Mouse (Mus musculus) cerebellum, adult 2 months (tissue): ENCODE data around the gene Gm28051. TPM values are rescaled to one million over a fixed set of nuclear protein-coding genes. Genes with fewer than 3 reads are reported as not detected.

ENCODE experiments used
- DNase-seq, 2 experiments: peaks; one replicate each; pipeline ENCODE4 v3.0.0; 2021
- H3K27ac ChIP-seq: fragments of 200-500 bp; 2 replicates; pipeline ENCODE4 v1.5.1; 2012; ENCODE audit warnings: low read length, control low read depth, inconsistent platforms; ENCODE audit not compliant: insufficient read depth
- H3K27me3 ChIP-seq: fragments of 200-500 bp; 2 replicates; pipeline ENCODE4 v1.6.1; 2012; ENCODE audit warnings: inconsistent platforms, mild to moderate bottlenecking, low read length, moderate library complexity; ENCODE audit not compliant: control insufficient read depth, insufficient read depth
- H3K4me1 ChIP-seq: fragments of 200-500 bp; 2 replicates; pipeline ENCODE4 v1.6.1; 2011; ENCODE audit warnings: low read length; ENCODE audit not compliant: control insufficient read depth, insufficient read depth
- H3K4me3 ChIP-seq: fragments of 200-500 bp; replicated peaks from 2 replicates; pipeline ENCODE3; 2011; ENCODE audit warnings: mild to moderate bottlenecking, low read depth, low read length, control low read depth; ENCODE audit not compliant: insufficient read depth
- CTCF ChIP-seq: fragments of 200-500 bp; IDR thresholded peaks from 2 replicates; pipeline ENCODE4 v1.5.1; 2011; ENCODE audit warnings: low read depth, mild to moderate bottlenecking, control low read depth, low read length, moderate library complexity, borderline replicate concordance; ENCODE audit not compliant: insufficient read depth
- POLR2A ChIP-seq: fragments of 200-500 bp; IDR thresholded peaks from 2 replicates; pipeline ENCODE4 v1.6.1; 2011; ENCODE audit warnings: low read length, control low read depth, borderline replicate concordance; ENCODE audit not compliant: insufficient read depth
- WGBS: fragments of 180-500 bp; shearing (Covaris S2); methylation state at CpG from one replicate; pipeline ENCODE4 v1.1.7; 2018; 5-methylcytosine and 5-hydroxymethylcytosine counted together
- polyA plus RNA-seq: library from polyadenylated mRNA; depleted of rRNA; stranded (reverse); fragments of >200 nt; gene quantifications from 2 replicates; pipeline ENCODE4 v1.2.3, GENCODE M21; 2012

Gene Gm28051
- polyA plus RNA-seq, 1 experiment: not detected

DNA sequence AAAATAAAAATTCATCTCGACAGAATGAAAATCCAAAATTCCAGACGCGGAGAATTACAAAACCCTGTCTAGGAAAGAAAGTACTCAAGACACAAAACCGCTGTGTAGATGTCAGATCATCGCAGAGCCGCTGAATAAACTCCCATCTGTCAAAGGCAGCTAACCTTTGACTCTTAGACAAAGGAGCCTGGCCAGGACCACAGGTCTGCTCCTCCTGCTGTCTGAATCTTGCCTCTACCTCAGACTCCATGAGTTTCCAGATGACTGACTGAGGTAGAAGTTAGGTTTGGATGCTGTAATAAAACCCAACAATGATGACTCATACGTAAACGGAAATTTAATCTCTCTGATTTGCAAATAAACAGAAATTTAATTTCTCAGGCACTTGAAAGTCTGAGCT is 34.6 kb downstream of the Gm28051 start:
- no peaks in the 10 kb centered on the region for H3K4me1 ChIP-seq
- H3K4me3 ChIP-seq: no peak overlapping the region
- no peak for TF ChIP-seq POLR2A
- no peak for TF ChIP-seq CTCF
- H3K27ac ChIP-seq: no peak overlapping the region
- DNase-seq: no peak
- 75% methylated on average over 8 of the region's 8 CpGs for WGBS
- H3K27me3 ChIP-seq: no peaks in the 10 kb centered on the region

DNA sequence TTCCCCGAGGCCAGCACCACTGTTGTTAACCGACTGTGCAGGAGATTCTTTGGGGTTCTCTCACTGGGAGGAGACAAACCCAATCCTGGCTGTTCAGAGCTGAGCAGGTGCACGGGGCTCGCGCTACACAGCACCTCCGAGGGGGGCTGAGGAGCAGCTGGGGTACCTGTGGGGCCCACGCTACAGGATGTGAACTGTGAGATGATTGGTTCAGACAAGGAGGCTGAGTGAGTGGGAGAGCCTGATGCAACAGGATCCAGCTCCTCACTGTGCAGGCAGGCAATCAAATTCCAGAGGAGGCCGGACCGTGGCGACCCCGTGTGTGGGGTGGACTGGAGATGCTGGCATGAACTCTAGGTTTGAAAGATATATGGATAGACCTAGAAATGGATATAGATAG is 35.1 kb downstream of the Gm28051 start:
- DNase-seq: no peak
- Histone ChIP-seq H3K27ac (no peak overlapping the region), H3K4me1 (no peaks in the 10 kb centered on the region), H3K27me3 (no peaks in the 10 kb centered on the region), H3K4me3 (no peak overlapping the region)
- WGBS: 46% methylated on average over 11 of the region's 11 CpGs
- TF ChIP-seq CTCF (no peak), POLR2A (no peak)

DNA sequence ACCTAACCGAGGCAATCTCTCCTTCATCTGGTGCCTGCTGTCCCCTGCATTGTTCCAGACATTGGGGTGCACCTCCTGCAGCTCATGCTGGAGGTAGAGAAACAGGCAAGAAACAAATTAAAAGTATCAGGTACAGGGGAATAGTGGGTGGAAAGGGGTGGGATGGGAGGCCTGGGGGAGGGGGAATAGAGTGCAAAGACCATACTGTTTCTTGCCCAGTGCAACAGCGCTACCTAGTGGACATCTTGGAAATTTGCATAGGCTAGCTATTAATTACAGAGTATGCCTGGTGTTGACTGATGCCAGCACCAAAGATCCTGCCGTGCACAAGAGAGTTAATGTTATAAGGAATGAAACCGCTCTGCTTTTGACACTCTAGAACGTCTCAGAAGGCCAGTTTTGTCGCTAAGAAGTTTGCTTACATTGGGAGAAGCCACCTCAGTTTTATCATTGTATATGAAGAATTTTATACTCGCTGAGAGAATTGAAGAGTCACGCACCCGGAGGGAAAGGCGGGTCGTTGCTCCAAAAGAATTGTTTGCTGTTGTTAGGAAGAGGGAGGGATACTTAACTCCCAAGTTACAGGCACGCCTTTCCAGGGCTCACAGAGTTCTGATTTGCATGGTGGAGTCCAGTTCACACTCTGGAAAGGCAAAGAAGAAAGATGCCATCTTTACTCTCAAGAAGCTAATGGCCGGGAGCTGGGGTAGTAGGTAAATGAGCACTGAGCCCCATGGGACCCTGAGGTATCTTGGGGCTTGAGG is 37.8 kb downstream of the Gm28051 start:
- Histone ChIP-seq H3K27me3 (no peaks in the 10 kb centered on the region), H3K4me3 (no peak overlapping the region), H3K27ac (no peak overlapping the region), H3K4me1 (no peaks in the 10 kb centered on the region)
- WGBS: 23% methylated on average over 13 of the region's 13 CpGs
- TF ChIP-seq POLR2A (no peak), CTCF (peak; percentile 79)
- peak; percentile 57 to 63 for DNase-seq

DNA sequence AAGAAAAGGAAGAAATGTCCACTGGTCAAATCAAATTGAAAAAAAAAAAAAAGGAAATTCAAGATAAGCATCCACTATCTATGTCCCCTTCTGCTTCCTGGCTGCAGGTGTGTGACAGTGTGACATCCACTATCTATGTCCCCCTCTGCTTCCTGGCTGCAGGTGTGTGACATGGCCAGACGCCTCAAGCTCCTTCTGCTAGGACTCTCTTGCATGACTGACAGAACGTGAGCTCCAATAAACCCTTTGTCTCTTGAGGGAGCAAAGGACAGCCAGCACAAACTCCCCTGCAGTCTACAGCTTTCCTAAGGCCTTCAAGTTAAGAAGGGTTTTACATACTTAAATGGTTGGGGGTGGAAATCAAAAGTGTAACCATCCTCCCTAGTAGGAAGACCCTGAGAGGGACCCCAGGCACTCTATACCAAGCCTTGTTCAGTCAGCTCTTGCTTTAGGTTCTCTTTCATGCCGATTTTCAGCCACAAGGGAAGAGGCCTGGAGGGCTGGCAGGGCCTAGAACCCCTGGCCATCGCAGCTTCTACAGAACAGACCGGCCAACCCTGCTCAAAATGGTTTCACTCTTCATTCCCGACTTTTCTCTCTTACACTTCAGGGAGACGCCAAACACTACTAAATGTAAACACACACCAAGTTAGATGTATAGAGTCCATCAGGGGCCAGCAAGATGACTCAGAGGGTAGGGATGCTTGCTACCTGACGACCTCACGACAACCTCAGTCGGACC is 42.7 kb downstream of the Gm28051 start:
- H3K27ac ChIP-seq: no peak overlapping the region
- TF ChIP-seq POLR2A (no peak), CTCF (no peak)
- whole genome bisulfite sequencing: 92% methylated on average over 10 of the region's 10 CpGs
- H3K27me3 ChIP-seq: no peaks in the 10 kb centered on the region
- no peak overlapping the region for H3K4me3 ChIP-seq
- H3K4me1 ChIP-seq: peaks cover 17% of the 10 kb centered on the region; the same call in 1 of the 2 replicates
- no peak for DNase-seq

DNA sequence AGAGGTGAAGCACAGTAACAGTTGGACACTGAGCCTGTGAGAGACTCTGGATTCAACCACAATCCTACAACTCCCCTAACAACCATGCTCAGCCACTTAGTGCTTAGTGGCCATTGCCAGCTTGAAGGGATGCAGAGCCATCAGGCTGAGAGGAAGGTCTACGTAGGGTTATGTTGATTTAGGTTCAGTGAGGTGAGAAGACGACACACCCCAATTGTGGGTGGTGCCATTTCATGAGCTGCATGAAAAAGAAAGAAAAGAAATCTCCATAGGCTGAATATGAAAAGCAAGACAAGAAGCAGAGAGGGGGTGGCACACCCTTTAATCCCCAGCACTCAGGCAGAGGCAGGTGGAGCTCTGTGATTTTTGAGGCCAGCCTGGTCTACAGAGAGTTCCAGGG is 43.4 kb downstream of the Gm28051 start:
- H3K27me3 ChIP-seq: no peaks in the 10 kb centered on the region
- H3K4me1 ChIP-seq: peaks cover 17% of the 10 kb centered on the region; the same call in 1 of the 2 replicates
- WGBS: 97% methylated on average over 2 of the region's 2 CpGs
- no peak for DNase-seq
- H3K4me3 ChIP-seq: no peak overlapping the region
- no peak overlapping the region for H3K27ac ChIP-seq
- TF ChIP-seq CTCF (no peak), POLR2A (no peak)

DNA sequence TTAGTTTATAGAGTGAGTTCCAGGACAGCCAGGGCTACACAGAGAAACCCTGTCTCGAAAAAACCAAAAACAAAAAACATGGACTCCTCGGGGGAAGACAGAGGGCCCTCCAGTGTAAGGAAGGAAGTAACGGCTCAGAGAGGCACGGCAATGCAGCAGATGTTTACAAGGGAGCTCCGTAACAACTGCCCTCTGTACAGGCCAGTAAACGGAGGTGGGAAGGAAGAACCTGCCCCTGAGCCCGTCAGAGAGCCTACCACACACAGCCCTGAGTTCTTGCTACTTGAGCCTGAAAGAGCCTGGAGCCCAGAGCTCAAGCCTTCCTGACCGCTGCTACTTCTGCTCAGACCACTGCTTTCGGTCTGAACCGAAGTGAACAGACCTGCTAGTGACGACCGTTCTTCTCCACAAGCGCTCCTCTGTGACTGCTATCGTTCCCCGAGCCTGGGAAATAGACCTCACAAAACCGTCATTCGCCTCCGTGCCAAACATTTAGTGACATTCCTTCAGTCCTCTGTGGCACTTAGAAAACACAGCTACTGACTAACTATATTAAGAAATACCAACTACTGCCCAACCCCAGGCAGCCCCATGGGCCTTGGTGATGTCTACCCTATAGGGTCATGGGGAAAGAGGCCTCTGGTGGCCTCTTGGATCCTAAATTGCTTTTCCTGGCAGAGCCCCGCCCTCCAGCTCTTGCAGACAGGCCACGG is 44.3 kb downstream of the Gm28051 start:
- TF ChIP-seq POLR2A: no peak
- TF ChIP-seq CTCF: no peak
- no peak for DNase-seq

DNA sequence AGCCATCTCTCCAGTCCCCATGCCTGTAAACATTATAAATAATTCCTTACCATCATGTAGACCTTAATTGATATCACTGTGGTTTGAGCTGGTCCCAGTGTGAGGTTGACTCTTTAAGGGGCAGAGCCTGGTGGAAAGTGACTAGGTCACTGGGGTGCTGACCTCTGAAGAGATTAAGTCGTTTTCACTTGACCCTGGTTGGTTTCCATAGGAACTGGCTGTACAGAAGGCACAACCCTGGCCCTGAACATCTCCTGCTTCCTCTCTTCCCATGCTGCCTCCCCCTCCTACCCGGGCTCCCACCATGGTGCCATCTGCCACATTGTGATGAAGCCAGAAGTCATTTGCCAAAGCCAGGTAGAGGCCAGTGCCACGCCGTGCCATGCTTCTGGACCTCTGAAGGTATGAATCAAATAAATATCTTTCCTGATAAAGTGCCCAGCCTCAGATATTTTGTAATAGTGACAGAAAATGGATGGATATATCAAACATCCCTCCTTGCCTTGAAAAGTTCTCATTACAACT is 46.7 kb downstream of the Gm28051 start:
- H3K4me3 ChIP-seq: no peak overlapping the region
- peak; percentile 92 to 95 for DNase-seq
- H3K4me1 ChIP-seq: peaks cover 17% of the 10 kb centered on the region; the same call in 1 of the 2 replicates
- 15% methylated on average over 4 of the region's 4 CpGs for WGBS
- H3K27ac ChIP-seq: peak overlapping the region; percentile 8; the same call in 1 of the 2 replicates
- TF ChIP-seq POLR2A (no peak), CTCF (no peak; the same call in 1 of the 2 replicates)
- no peaks in the 10 kb centered on the region for H3K27me3 ChIP-seq

More for the DNA sequence above, 44.3 kb downstream of the Gm28051 start:
- Histone ChIP-seq H3K4me1 (peaks cover 17% of the 10 kb centered on the region; the same call in 1 of the 2 replicates), H3K4me3 (no peak overlapping the region), H3K27ac (no peak overlapping the region), H3K27me3 (no peaks in the 10 kb centered on the region)
- WGBS: 89% methylated on average over 20 of the region's 20 CpGs
